ENCODE assay signal across 14 mouse cellular contexts in the genomic region with DNA sequence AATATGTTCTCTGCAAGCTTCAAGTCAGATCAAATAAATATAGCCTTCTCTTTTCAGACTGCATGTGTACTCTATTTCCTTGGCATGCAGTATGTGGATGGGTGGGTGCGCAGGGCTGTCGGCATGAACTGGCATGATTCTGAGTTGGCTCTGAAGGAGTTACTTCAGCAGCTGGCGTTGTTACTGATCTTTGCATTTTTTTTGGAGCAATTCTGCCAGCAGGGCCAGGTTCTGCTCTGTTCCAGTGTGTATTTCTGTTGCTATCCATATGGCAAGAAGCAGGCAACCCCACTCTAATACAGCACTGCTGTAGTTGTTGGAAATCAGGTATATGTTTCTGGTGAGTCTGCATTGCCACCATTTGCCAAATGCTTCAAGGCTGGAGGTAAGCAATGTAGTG. TPM values are rescaled to one million over a fixed set of nuclear protein-coding genes. Genes with fewer than 3 reads are reported as not detected.
DNase-seq lines count a peak whose midpoint lies in the region; ATAC-seq lines count a peak whose summit lies in the region.
"Had no signal": no experiment of that assay in that cellular context is flagged by ENCODE, and none has a peak within 500 bp of the region (broad histone marks: within the 10 kb centered on the region; RNA-seq: fewer than 3 reads in every experiment).

No protein-coding gene starts in this region.

- no peaks in the 10 kb centered on the region for H3K27me3 ChIP-seq in forebrain, embryonic 15.5 days
- H3K27me3 ChIP-seq in forebrain, embryonic 10.5 days (ENCODE audit: poor library complexity, severe bottlenecking): no peaks in the 10 kb centered on the region
- no peaks in the 10 kb centered on the region for H3K27me3 ChIP-seq in midbrain, embryonic 15.5 days (replicated peaks)

- DNase-seq in forebrain, embryonic 10.5 days (ENCODE audit: extremely low spot score, low spot score): no peak
- peak; percentile 69 for DNase-seq in layer of hippocampus, adult 11-12 months (ENCODE audit: low spot score)
- DNase-seq in left cerebral cortex, adult 9 months (ENCODE audit: low spot score in 2 of 2): peak; percentile 55 to 78
- DNase-seq in right cerebral cortex, postnatal 4 days: peak; percentile 16
- DNase-seq in B cell, adult 2 months: no peak
- no peak for DNase-seq in adrenal gland, adult (ENCODE audit: inconsistent age in 2 of 2, low spot score in 1 of 2)
- DNase-seq: embryo, embryonic 11 days had no signal

- no peak overlapping the region for H3K9ac ChIP-seq in forebrain, embryonic 15.5 days (replicated peaks)
- no peak overlapping the region for H3K9ac ChIP-seq in midbrain, embryonic 15.5 days

- 64% methylated on average over 3 of the region's 3 CpGs for WGBS in forebrain, embryonic 15.5 days
- WGBS in forebrain, embryonic 10.5 days: 91% methylated on average over 3 of the region's 3 CpGs
- 83% methylated on average over 3 of the region's 3 CpGs for WGBS in midbrain, embryonic 15.5 days

- H3K4me2 ChIP-seq in forebrain, embryonic 15.5 days (replicated peaks): no peak overlapping the region
- no peak overlapping the region for H3K4me2 ChIP-seq in midbrain, embryonic 15.5 days

- peak overlapping the region; percentile 71 for H3K27ac ChIP-seq in forebrain, embryonic 15.5 days (replicated peaks)
- H3K27ac ChIP-seq in forebrain, embryonic 10.5 days: no peak overlapping the region
- H3K27ac ChIP-seq in midbrain, embryonic 15.5 days: no peak overlapping the region

- ATAC-seq in forebrain, embryonic 15.5 days (replicated peaks): peak; percentile 90
- ATAC-seq in midbrain, embryonic 15.5 days (replicated peaks): no peak
- ATAC-seq: activated CD4-positive, CD25-positive, alpha-beta regulatory T cell, adult 4 months; intestine, postnatal 0 days had no signal

- no peaks in the 10 kb centered on the region for H3K4me1 ChIP-seq in forebrain, embryonic 15.5 days
- no peaks in the 10 kb centered on the region for H3K4me1 ChIP-seq in forebrain, embryonic 10.5 days
- H3K4me1 ChIP-seq in midbrain, embryonic 15.5 days: no peaks in the 10 kb centered on the region

- no peaks in the 10 kb centered on the region for H3K9me3 ChIP-seq in forebrain, embryonic 15.5 days
- no peaks in the 10 kb centered on the region for H3K9me3 ChIP-seq in forebrain, embryonic 10.5 days
- no peaks in the 10 kb centered on the region for H3K9me3 ChIP-seq in midbrain, embryonic 15.5 days

- H3K36me3 ChIP-seq in forebrain, embryonic 15.5 days: no peaks in the 10 kb centered on the region
- no peaks in the 10 kb centered on the region for H3K36me3 ChIP-seq in forebrain, embryonic 10.5 days (replicated peaks)
- no peaks in the 10 kb centered on the region for H3K36me3 ChIP-seq in midbrain, embryonic 15.5 days (replicated peaks)

- no peak overlapping the region for H3K4me3 ChIP-seq in forebrain, embryonic 15.5 days
- no peak overlapping the region for H3K4me3 ChIP-seq in forebrain, embryonic 10.5 days
- no peak overlapping the region for H3K4me3 ChIP-seq in midbrain, embryonic 15.5 days

RNA-seq across cellular contexts. Expression of a gene that starts 10.6 kb away (rescaled TPM):
- polyA plus RNA-seq in forebrain, embryonic 15.5 days (2015; fragmentation: Nextera tagmentation; extraction: Ambion mirVana): 24.6 and 25.1 TPM in 2 replicates
- 16.0 and 19.2 TPM in 2 replicates for polyA plus RNA-seq in forebrain, embryonic 10.5 days (2016; fragmentation: Nextera tagmentation; extraction: Ambion mirVana)
- polyA plus RNA-seq in midbrain, embryonic 15.5 days (2015; fragmentation: Nextera tagmentation; extraction: Ambion mirVana): 15.6 and 20.0 TPM in 2 replicates

RNA-seq across cellular contexts. Expression of a gene that starts 10.9 kb away (rescaled TPM):
- polyA plus RNA-seq in forebrain, embryonic 15.5 days (2015; fragmentation: Nextera tagmentation; extraction: Ambion mirVana): not detected in 2 replicates
- polyA plus RNA-seq in forebrain, embryonic 10.5 days (2016; fragmentation: Nextera tagmentation; extraction: Ambion mirVana): 0.50 TPM in 1 of 2 replicates, not detected in the other
- not detected in 2 replicates for polyA plus RNA-seq in midbrain, embryonic 15.5 days (2015; fragmentation: Nextera tagmentation; extraction: Ambion mirVana)
- polyA plus RNA-seq: C2C12; intestine, postnatal 0 days; liver, embryonic 16.5 days; thymus, postnatal 0 days had no signal

RNA-seq across cellular contexts. Expression of a gene that starts 36.3 kb away (rescaled TPM):
- polyA plus RNA-seq in forebrain, embryonic 15.5 days (2015; fragmentation: Nextera tagmentation; extraction: Ambion mirVana): 56.8 and 62.4 TPM in 2 replicates
- polyA plus RNA-seq in forebrain, embryonic 10.5 days (2016; fragmentation: Nextera tagmentation; extraction: Ambion mirVana): 65.1 and 69.2 TPM in 2 replicates
- 39.5 and 43.4 TPM in 2 replicates for polyA plus RNA-seq in midbrain, embryonic 15.5 days (2015; fragmentation: Nextera tagmentation; extraction: Ambion mirVana)

Comparison
In these comparisons a context has a peak if more than half of its experiments do, and no peak if none do; other contexts are left out.
1. DNase-seq: peak in layer of hippocampus, adult 11-12 months (single experiment), left cerebral cortex, adult 9 months (2 of 2) and right cerebral cortex, postnatal 4 days (single experiment); none in forebrain, embryonic 10.5 days (single experiment), B cell, adult 2 months (0 of 2) and adrenal gland, adult (0 of 2).